Mouse (Mus musculus) embryo, embryonic 9.5 days (tissue): ENCODE measurements around the gene Dpp9.
A peak's percentile ranks its signal among the peaks of the same experiment; 100 is the strongest.

Source experiments
- DNase-seq: peaks from one replicate; pipeline ENCODE4 v3.0.0-alpha.2; 2017; ENCODE audit errors: extremely low spot score

The Dpp9 gene

GRCm38 (mm10) chr17:56139858-56140595 lies 78.7 kb downstream of the Dpp9 start, which contains the start of gene Sema6b:
Sema6b (minus strand) TSS chr17:56140343.
- peak; percentile 76 for DNase-seq

DNA sequence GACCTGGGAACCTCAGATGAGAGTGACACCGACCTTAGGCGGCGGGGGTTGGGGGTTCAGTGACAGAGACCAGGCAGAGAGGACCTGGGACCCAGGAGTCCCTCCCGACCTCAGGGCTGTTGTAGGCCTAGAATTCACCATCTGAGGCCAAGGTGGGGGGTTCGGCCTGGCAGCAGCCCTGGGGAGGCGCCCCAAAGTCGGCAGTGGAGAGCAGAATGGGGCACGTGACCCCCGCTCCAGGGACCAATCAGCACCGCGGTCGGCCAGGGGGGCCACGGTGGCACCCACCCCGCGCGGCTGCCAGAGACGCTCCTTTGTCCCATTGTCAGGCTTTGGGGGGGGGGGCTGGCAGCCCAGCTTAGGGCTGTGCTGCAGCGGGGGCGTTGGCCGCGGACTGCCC lies 79.3 kb downstream of the Dpp9 start:
- no peak for DNase-seq

- DNase-seq = no peak
These were observed 80.7 kb downstream of the Dpp9 start for GRCm38 (mm10) chr17:56137839-56138613.
